Mouse (Mus musculus) thymus, adult 2 months (tissue): ENCODE measurements at regions not wholly inside any gene's neighbourhood (a gene's known extent, or its start where the extent isn't known, plus 50 kb on each side); places are given as distances from the start of the nearest gene placed in this dataset.

Source experiments
- DNase-seq: peaks from one replicate; pipeline ENCODE4 v3.0.0; 2021
- H3K27ac ChIP-seq: fragments of 200-500 bp; 2 replicates; pipeline ENCODE4 v1.5.1; 2012; ENCODE audit warnings: low read length, control low read depth; ENCODE audit not compliant: control insufficient read depth, insufficient read depth
- H3K27me3 ChIP-seq: fragments of 200-500 bp; 2 replicates; pipeline ENCODE4 v1.6.1; 2012; ENCODE audit warnings: mild to moderate bottlenecking, low read length, moderate library complexity, mixed read lengths; ENCODE audit not compliant: control insufficient read depth, insufficient read depth
- H3K36me3 ChIP-seq: fragments of 200-500 bp; 2 replicates; pipeline ENCODE4 v1.6.1; 2012; ENCODE audit warnings: mild to moderate bottlenecking, low read length, moderate library complexity; ENCODE audit not compliant: control insufficient read depth, insufficient read depth
- H3K4me1 ChIP-seq: fragments of 200-500 bp; replicated peaks from 2 replicates; pipeline ENCODE4 v1.6.1; 2012; ENCODE audit warnings: low read length; ENCODE audit not compliant: control insufficient read depth, insufficient read depth
- H3K4me3 ChIP-seq: fragments of 200-500 bp; 2 replicates; pipeline ENCODE4 v1.5.1; 2012; ENCODE audit warnings: mild to moderate bottlenecking, low read length, control low read depth, moderate library complexity; ENCODE audit not compliant: control insufficient read depth, insufficient read depth
- CTCF ChIP-seq: fragments of 200-500 bp; IDR thresholded peaks from 2 replicates; pipeline ENCODE4 v1.5.1; 2012; ENCODE audit warnings: mild to moderate bottlenecking, control low read depth, low read length, moderate library complexity, borderline replicate concordance; ENCODE audit not compliant: control insufficient read depth, poor library complexity, insufficient read depth; ENCODE audit errors: extremely low read depth
- POLR2A ChIP-seq: fragments of 200-500 bp; IDR thresholded peaks from 2 replicates; pipeline ENCODE4 v1.6.1; 2012; ENCODE audit warnings: mild to moderate bottlenecking, low read length, control low read depth, moderate library complexity; ENCODE audit not compliant: control insufficient read depth, poor library complexity, insufficient read depth; ENCODE audit errors: extremely low read depth
- WGBS: fragments of 180-500 bp; shearing (Covaris S2); methylation state at CpG from one replicate; pipeline ENCODE4 v1.1.7; 2018; 5-methylcytosine and 5-hydroxymethylcytosine counted together

- WGBS, result 25% methylated on average over 9 of the region's 9 CpGs
- H3K4me3 ChIP-seq, result no peak overlapping the region
These were observed 355.3 kb upstream of the Cdh4 start for GRCm38 (mm10) chr2:179086915-179087314.

GRCm38 (mm10) chr2:179091480-179091879 is 350.8 kb upstream of the Cdh4 start:
- DNase-seq, result no peak
- WGBS, result 86% methylated on average over 3 of the region's 3 CpGs
- no peak overlapping the region for H3K4me3 ChIP-seq
- no peak overlapping the region for H3K27ac ChIP-seq
- H3K4me1 ChIP-seq, result no peaks in the 10 kb centered on the region
- TF ChIP-seq CTCF, result no peak
- TF ChIP-seq POLR2A, result no peak
- H3K27me3 ChIP-seq, result no peaks in the 10 kb centered on the region; the same call in 1 of the 2 replicates
- no peaks in the 10 kb centered on the region for H3K36me3 ChIP-seq

More at GRCm38 (mm10) chr2:179086915-179087314, 355.3 kb upstream of the Cdh4 start:
- no peak for TF ChIP-seq POLR2A
- H3K36me3 ChIP-seq, result no peaks in the 10 kb centered on the region
- H3K27me3 ChIP-seq, result no peaks in the 10 kb centered on the region
- no peak for DNase-seq
- no peak overlapping the region for H3K27ac ChIP-seq
- H3K4me1 ChIP-seq, result no peaks in the 10 kb centered on the region

DNA sequence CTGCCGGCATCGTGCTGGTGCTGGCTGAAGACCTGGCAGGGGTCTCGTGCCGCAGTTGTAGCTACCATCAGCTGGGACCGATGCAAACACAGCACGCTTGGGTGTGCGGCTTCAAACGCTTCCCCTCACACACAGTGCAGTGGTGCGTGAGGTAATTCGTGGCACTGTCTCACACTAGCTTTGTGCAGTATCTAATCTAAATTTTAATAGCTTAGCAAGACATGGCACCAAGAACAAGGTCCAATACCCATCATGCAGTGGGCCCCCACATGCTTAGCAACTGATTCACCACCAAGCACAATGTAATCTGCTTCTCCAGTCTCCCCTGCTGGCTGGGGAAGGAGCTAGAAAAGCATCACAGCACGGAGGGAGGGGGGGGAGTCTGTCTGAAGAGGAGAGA is 348.2 kb upstream of the Cdh4 start:
- Histone ChIP-seq H3K4me1 (no peaks in the 10 kb centered on the region), H3K27ac (no peak overlapping the region), H3K27me3 (no peaks in the 10 kb centered on the region; the same call in 1 of the 2 replicates), H3K36me3 (no peaks in the 10 kb centered on the region), H3K4me3 (no peak overlapping the region)
- 89% methylated on average over 11 of the region's 11 CpGs for WGBS
- DNase-seq, result no peak
- TF ChIP-seq POLR2A (no peak), CTCF (no peak)

- Histone ChIP-seq H3K27me3 (no peaks in the 10 kb centered on the region; the same call in 1 of the 2 replicates), H3K4me3 (no peak overlapping the region), H3K36me3 (no peaks in the 10 kb centered on the region), H3K27ac (no peak overlapping the region), H3K4me1 (no peaks in the 10 kb centered on the region)
- WGBS, result 23% methylated on average over 3 of the region's 3 CpGs
- TF ChIP-seq POLR2A (no peak), CTCF (no peak)
- no peak for DNase-seq
These were observed 346.2 kb upstream of the Cdh4 start for GRCm38 (mm10) chr2:179095981-179096380.

GRCm38 (mm10) chr2:179096861-179097260 is 345.4 kb upstream of the Cdh4 start:
- H3K27ac ChIP-seq, result no peak overlapping the region
- WGBS, result 87% methylated on average over 4 of the region's 4 CpGs
- no peaks in the 10 kb centered on the region for H3K36me3 ChIP-seq
- DNase-seq, result no peak
- H3K27me3 ChIP-seq, result no peaks in the 10 kb centered on the region; the same call in 1 of the 2 replicates
- no peak overlapping the region for H3K4me3 ChIP-seq
- TF ChIP-seq CTCF, result no peak
- no peak for TF ChIP-seq POLR2A
- no peaks in the 10 kb centered on the region for H3K4me1 ChIP-seq

DNA sequence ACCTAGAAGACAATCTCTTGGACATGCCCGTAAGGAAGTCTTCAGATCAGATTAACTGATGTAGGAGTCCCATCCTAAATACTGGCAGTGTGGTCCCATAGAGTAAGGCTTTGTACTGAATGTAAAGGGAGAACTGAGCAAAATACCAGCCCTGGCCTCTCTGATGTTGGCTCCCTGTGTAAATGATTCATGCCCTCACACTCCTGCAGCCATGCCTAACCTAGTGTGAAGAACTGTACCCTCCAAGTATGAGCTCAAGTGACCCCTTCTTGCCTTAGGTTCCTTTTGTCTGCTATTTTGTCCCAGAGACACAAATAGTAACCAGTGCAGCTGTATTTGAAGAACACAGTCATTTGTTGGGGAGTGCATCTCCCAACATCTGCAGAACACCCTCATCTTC is 342.4 kb upstream of the Cdh4 start:
- Histone ChIP-seq H3K4me1 (no peaks in the 10 kb centered on the region), H3K36me3 (no peaks in the 10 kb centered on the region), H3K4me3 (no peak overlapping the region), H3K27ac (no peak overlapping the region), H3K27me3 (no peaks in the 10 kb centered on the region)
- 94% methylated on average over 1 of the region's 1 CpGs for WGBS
- no peak for DNase-seq
- no peak for TF ChIP-seq POLR2A

GRCm38 (mm10) chr2:179103114-179103513 is 339.1 kb upstream of the Cdh4 start:
- DNase-seq, result no peak
- H3K36me3 ChIP-seq, result no peaks in the 10 kb centered on the region
- no peak for TF ChIP-seq POLR2A
- no peak for TF ChIP-seq CTCF
- H3K27ac ChIP-seq, result no peak overlapping the region
- 44% methylated on average over 1 of the region's 1 CpGs for WGBS
- H3K4me1 ChIP-seq, result no peaks in the 10 kb centered on the region
- no peaks in the 10 kb centered on the region for H3K27me3 ChIP-seq
- H3K4me3 ChIP-seq, result no peak overlapping the region
